Mouse (Mus musculus) bone marrow macrophage, adult 2 months (primary cell): ENCODE data around the gene Olfr718-ps1. TPM values are rescaled to one million over a fixed set of nuclear protein-coding genes. Genes with fewer than 3 reads are reported as not detected.

ENCODE experiments used
- H3K27ac ChIP-seq: 2 replicates; pipeline ENCODE4 v1.5.1; 2012; ENCODE audit warnings: low read depth, low read length; ENCODE audit not compliant: insufficient read depth
- H3K4me1 ChIP-seq: 2 replicates; pipeline ENCODE4 v1.6.1; 2012; ENCODE audit warnings: low read length; ENCODE audit not compliant: control insufficient read depth, insufficient read depth
- H3K4me3 ChIP-seq: 2 replicates; pipeline ENCODE4 v1.5.1; 2012; ENCODE audit warnings: mild to moderate bottlenecking, low read length, moderate library complexity; ENCODE audit not compliant: insufficient read depth
- CTCF ChIP-seq: IDR thresholded peaks from 2 replicates; pipeline ENCODE4 v1.5.1; 2012; ENCODE audit warnings: low read depth, mild to moderate bottlenecking, low read length, moderate library complexity
- POLR2A ChIP-seq: IDR thresholded peaks from 2 replicates; pipeline ENCODE4 v1.6.1; 2012; ENCODE audit warnings: mild to moderate bottlenecking, low read depth, low read length, borderline replicate concordance
- polyA plus RNA-seq: library from polyadenylated mRNA; stranded (reverse); fragments of >200 nt; gene quantifications from 2 replicates; pipeline ENCODE4 v1.2.4, GENCODE M21; 2012; ENCODE audit not compliant: missing spikeins, insufficient read depth, insufficient read length

Olfr718-ps1 gene
- polyA plus RNA-seq, 1 experiment, result not detected

DNA sequence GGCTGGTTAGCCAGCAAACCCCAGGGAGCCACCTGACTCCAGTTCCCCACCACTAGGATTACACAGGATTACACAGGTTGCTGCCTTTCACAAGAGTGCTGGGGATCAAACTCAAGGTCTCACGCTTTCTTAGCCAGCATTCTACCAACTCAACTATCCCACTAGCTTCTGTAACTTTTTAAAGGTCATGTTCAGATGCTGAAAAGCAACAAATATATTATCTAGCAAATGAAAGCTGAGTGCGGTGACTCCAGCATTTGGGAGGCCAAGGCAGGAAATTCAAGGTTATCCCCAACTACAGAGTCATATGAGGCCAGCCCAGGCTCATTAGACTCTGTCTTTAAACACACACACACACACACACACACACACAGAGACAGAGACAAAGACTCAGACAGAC, 44.1 kb downstream of the Olfr718-ps1 start:
- Histone ChIP-seq H3K27ac (no peak overlapping the region), H3K4me3 (no peak overlapping the region), H3K4me1 (peaks cover 5% of the 10 kb centered on the region)
- TF ChIP-seq CTCF (no peak), POLR2A (no peak)

DNA sequence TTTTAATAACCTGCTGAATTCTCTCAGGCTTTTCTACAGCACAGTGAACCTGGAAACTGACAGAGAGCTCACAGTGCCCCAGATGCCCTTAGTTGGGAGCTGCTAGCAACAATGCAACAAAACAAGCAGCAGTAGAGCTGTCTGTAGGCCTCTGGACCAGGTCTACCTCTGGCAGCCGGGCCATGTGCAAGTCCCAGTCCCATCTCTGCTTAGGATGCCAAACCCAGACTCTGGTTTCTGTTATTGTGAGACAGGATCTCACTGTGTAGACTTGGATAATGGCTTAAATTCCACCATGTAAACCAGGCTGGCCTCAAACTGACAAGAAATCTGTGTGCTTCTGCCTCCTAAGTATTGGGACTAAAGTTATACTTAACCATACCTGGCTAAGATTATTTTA, 45.8 kb downstream of the Olfr718-ps1 start:
- H3K4me1 ChIP-seq, result peaks cover 5% of the 10 kb centered on the region
- H3K27ac ChIP-seq, result no peak overlapping the region
- no peak for TF ChIP-seq CTCF
- TF ChIP-seq POLR2A, result no peak
- no peak overlapping the region for H3K4me3 ChIP-seq

DNA sequence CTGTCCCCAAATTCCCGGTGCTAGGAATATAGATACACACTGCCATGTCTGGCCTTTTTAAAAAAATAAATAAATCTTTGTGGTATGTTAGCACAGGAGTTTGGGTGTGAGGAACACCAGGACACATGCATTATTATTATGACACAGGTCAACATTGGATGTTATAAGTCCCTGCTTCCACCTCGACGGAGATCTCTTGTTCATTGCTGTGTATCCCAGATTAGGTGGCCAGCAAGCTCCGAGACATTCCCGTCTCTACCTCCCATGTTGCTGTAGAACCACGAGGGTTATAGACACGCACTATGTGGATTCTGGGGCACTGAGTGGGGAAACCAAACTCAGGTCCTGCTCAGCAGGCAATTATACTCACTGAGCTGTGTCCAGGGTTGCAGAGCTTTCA, 52.1 kb downstream of the Olfr718-ps1 start:
- no peak overlapping the region for H3K27ac ChIP-seq
- no peak overlapping the region for H3K4me3 ChIP-seq
- H3K4me1 ChIP-seq, result peaks cover 6% of the 10 kb centered on the region
- no peak for TF ChIP-seq CTCF
- TF ChIP-seq POLR2A, result no peak

DNA sequence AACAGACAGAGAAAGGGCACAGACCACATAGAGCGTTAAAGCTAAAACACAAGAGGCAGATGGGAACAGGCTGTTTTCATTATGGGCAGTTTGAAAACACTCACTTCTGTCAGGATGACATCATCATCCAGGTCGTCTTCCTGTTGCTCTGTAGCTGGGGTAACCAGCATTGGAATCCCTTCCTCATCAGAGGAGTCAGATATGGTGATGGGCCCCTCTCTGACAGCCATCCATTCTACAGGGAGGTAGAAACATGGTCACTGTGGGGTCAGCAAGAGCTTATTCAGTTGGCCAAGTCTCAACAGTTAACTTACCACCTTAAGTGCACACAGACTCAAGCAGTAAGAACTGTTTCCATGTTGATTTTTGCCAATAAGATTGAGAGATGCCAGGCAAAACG, 54.5 kb downstream of the Olfr718-ps1 start:
- Histone ChIP-seq H3K27ac (no peak overlapping the region), H3K4me3 (no peak overlapping the region), H3K4me1 (peaks cover 5% of the 10 kb centered on the region)
- TF ChIP-seq POLR2A (no peak), CTCF (no peak)

DNA sequence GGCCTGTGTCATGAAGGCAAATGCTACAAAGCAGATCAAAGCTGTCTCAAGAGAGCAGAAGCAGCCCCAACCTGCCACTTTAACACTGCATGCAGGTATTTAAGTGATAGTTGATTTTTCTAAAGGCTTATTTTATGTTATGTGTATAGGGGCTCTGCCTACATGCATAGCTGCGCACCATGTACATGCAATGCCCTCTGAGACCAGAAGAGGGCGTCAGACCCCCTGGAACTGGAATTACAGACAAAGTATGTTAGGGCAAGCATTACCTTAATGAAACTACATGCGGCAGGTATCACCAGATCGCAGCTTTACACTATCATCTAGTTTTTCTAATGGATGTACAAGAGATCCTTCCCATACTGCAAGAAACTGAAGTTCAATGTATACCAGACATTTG, 62.5 kb downstream of the Olfr718-ps1 start:
- peaks cover 11% of the 10 kb centered on the region for H3K4me1 ChIP-seq
- no peak overlapping the region for H3K4me3 ChIP-seq
- TF ChIP-seq POLR2A (no peak), CTCF (peak; percentile 46; the same call in 1 of the 2 replicates)
- H3K27ac ChIP-seq, result no peak overlapping the region

Other genes starting within 250 kb of the Olfr718-ps1 start
- gene Actb, start 240.8 kb downstream of the Olfr718-ps1 start, polyA plus RNA-seq, result 8,885 and 10,895 TPM in 2 replicates
- 2.4 and 3.2 TPM in 2 replicates for gene Fscn1, start 187.2 kb downstream of the Olfr718-ps1 start, polyA plus RNA-seq
- gene Rnf216, start 34.6 kb downstream of the Olfr718-ps1 start, polyA plus RNA-seq, result 33.7 and 38.8 TPM in 2 replicates
- 5.7 and 7.2 TPM in 2 replicates for gene Rbak, start 33.2 kb upstream of the Olfr718-ps1 start, polyA plus RNA-seq
- gene Spdye4b, start 33.4 kb upstream of the Olfr718-ps1 start, polyA plus RNA-seq, result not detected in 2 replicates
- not detected in 2 replicates for gene Spdye4a, start 79.3 kb upstream of the Olfr718-ps1 start, polyA plus RNA-seq
- 8.8 and 10.2 TPM in 2 replicates for gene Zfp12, start 87.6 kb upstream of the Olfr718-ps1 start, polyA plus RNA-seq
- gene Zfp316, start 122.4 kb upstream of the Olfr718-ps1 start, polyA plus RNA-seq, result 1.7 and 2.9 TPM in 2 replicates
- not detected in 2 replicates for gene Zfp853, start 146.0 kb upstream of the Olfr718-ps1 start, polyA plus RNA-seq
- gene E130309D02Rik, start 167.8 kb upstream of the Olfr718-ps1 start, polyA plus RNA-seq, result 11.2 and 14.3 TPM in 2 replicates
- 36.2 and 45.4 TPM in 2 replicates for gene Zdhhc4, start 181.7 kb upstream of the Olfr718-ps1 start, polyA plus RNA-seq
- not detected in 2 replicates for gene Grid2ip, start 209.8 kb upstream of the Olfr718-ps1 start, polyA plus RNA-seq